Mouse (Mus musculus): ENCODE measurements around the gene Prc1. TPM values are rescaled to one million over a fixed set of nuclear protein-coding genes. Genes with fewer than 3 reads are reported as not detected.
A peak's percentile ranks its signal among the peaks of the same experiment; 100 is the strongest.

The Prc1 gene
- polyA plus RNA-seq, 1 experiment from 2014 or later: 8.4 TPM

DNA sequence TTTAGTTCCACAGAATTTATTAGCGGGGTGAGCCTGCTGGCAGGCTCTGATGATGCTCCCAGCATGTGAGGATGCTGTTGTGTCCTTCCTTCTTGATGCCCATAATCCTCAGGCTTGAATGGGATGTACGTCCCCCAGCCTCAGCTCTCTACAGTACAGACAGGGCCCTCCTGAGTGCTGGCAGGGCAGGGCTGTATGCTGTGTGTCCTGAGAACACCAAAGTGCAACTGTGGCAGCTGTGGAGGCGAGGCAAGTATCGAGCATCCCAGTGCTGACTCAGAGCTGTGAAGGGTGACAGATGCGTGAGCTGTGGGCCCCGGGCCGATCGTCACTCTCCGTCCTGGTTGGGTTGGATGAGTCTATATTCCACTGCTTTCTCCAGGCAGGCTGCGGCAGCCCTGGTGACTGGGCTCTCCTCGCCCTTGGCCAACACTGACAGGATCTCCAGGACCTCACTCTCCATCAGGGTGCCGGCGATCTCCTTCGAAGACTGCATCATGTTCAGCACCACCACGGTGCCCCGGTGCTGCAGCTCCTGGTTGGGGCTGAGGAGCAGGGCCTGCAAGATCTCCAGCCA is 31.1 kb downstream of the Prc1 start:
- WGBS: 95% methylated on average over 16 of the region's 16 CpGs
- H3K9me3 ChIP-seq (ENCODE audit: low read length): no peaks in the 10 kb centered on the region
- ATAC-seq: no peak

DNA sequence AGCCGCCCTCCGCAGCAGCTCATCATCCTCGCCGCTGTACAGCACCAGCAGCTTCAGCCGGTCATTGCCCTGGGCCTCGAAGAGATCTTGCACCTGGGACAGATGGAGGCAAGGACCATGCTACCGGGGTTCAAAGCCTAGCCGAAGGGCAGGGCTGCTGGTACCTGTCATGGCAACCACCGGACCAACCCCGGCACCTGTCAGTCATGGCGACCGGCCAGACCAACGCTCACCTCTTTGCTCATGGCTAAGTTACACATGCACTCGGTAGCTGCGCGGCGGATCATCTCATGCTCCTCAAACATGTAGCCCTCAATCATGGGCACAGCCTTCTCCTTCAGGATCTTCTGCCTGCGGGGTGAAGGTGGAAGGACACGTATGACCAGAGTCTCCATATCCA is 31.8 kb downstream of the Prc1 start:
- TF ChIP-seq CTCF (IDR thresholded peaks at IDR 0.05) (no peak), EP300 (IDR thresholded peaks at IDR 0.05) (no peak)
- no peaks in the 10 kb centered on the region for H3K27me3 ChIP-seq (replicated peaks; ENCODE audit: insufficient read depth, low read length)
- no peak overlapping the region for H3K4me2 ChIP-seq (replicated peaks; ENCODE audit: low read depth, low read length)
- WGBS: 96% methylated on average over 19 of the region's 19 CpGs
- peaks cover 34% of the 10 kb centered on the region for H3K36me3 ChIP-seq (ENCODE audit: insufficient read depth, low read length)
- no peak for ATAC-seq
- no peak for DNase-seq (ENCODE audit: low spot score)
- H3K4me3 ChIP-seq (ENCODE audit: low read depth, low read length): no peak overlapping the region
- no peaks in the 10 kb centered on the region for H3K9me3 ChIP-seq (ENCODE audit: low read length)
- no peak overlapping the region for H3K27ac ChIP-seq (ENCODE audit: low read length)
- peaks cover 8% of the 10 kb centered on the region; the same call in 1 of the 2 replicates for H3K4me1 ChIP-seq (ENCODE audit: insufficient read depth, low read depth, low read length)
- H3K9ac ChIP-seq (replicated peaks; ENCODE audit: low read depth): no peak overlapping the region

More for the DNA sequence above, 31.1 kb downstream of the Prc1 start:
- peaks cover 32% of the 10 kb centered on the region for H3K36me3 ChIP-seq (ENCODE audit: insufficient read depth, low read length)
- DNase-seq (ENCODE audit: low spot score): no peak
- no peak overlapping the region; the same call in 1 of the 2 replicates for H3K4me3 ChIP-seq (ENCODE audit: low read depth, low read length)
- no peak overlapping the region for H3K9ac ChIP-seq (replicated peaks; ENCODE audit: low read depth)
- no peak overlapping the region for H3K4me2 ChIP-seq (replicated peaks; ENCODE audit: low read depth, low read length)
- H3K27me3 ChIP-seq (replicated peaks; ENCODE audit: insufficient read depth, low read length): no peaks in the 10 kb centered on the region
- TF ChIP-seq CTCF (IDR thresholded peaks at IDR 0.05): no peak
- TF ChIP-seq EP300 (IDR thresholded peaks at IDR 0.05): no peak
- peak overlapping the region; percentile 62; the same call in 1 of the 2 replicates for H3K27ac ChIP-seq (ENCODE audit: low read length)
- peaks cover 8% of the 10 kb centered on the region; the same call in 1 of the 2 replicates for H3K4me1 ChIP-seq (ENCODE audit: insufficient read depth, low read depth, low read length)

DNA sequence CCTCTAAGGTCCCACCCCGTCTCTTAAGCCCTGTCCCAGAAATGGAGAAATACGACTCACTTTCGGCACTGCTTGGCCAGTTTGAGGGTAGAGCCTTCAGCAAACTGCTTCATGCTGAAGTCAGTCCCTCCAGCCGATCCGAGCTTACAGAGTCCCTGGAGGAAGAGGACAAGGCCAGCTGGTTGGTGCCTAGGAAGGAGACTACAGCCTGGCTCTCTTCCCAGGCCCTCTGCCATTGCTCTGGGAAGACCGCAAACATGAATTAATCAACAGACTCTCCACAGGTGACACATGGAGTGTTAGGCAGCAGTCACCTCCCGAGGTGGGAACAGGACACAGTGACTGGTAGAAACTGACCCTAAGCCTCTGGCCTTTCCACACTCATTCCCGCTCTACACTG is 36.0 kb downstream of the Prc1 start:
- Histone ChIP-seq H3K4me2 (replicated peaks; ENCODE audit: low read depth, low read length) (no peak overlapping the region), H3K4me3 (ENCODE audit: low read depth, low read length) (no peak overlapping the region), H3K9me3 (ENCODE audit: low read length) (no peaks in the 10 kb centered on the region), H3K4me1 (ENCODE audit: insufficient read depth, low read depth, low read length) (no peaks in the 10 kb centered on the region), H3K27ac (ENCODE audit: low read length) (no peak overlapping the region), H3K36me3 (ENCODE audit: insufficient read depth, low read length) (peaks cover 71% of the 10 kb centered on the region), H3K27me3 (replicated peaks; ENCODE audit: insufficient read depth, low read length) (no peaks in the 10 kb centered on the region), H3K9ac (replicated peaks; ENCODE audit: low read depth) (no peak overlapping the region)
- ATAC-seq (no peak), DNase-seq (ENCODE audit: low spot score) (no peak)
- WGBS: 82% methylated on average over 8 of the region's 8 CpGs
- TF ChIP-seq EP300 (IDR thresholded peaks at IDR 0.05): no peak
- TF ChIP-seq CTCF (IDR thresholded peaks at IDR 0.05): no peak

DNA sequence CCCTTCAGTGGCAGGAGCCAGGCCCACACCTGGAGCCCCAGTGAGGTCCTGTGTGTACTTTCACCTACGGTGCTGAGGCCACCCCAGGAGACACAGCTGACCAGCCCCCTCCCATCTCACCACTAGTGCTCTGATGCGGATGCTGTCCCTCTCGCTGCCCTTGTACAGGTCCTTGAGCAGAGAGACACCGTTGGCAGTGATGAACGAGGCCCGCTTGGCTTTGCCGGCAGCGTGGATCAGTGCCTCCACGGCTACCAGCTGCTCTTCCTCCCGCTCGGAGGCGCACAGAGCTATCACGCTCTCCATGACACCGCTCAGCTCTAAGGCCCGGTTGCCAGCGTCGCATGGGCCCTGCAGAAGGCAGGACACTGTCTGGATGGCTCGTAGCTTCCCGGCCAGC is 37.2 kb downstream of the Prc1 start:
- ATAC-seq (no peak), DNase-seq (ENCODE audit: low spot score) (no peak)
- no peaks in the 10 kb centered on the region for H3K9me3 ChIP-seq (ENCODE audit: low read length)
- no peak overlapping the region for H3K4me2 ChIP-seq (replicated peaks; ENCODE audit: low read depth, low read length)
- no peaks in the 10 kb centered on the region for H3K4me1 ChIP-seq (ENCODE audit: insufficient read depth, low read depth, low read length)
- no peak overlapping the region for H3K27ac ChIP-seq (ENCODE audit: low read length)
- H3K36me3 ChIP-seq (ENCODE audit: insufficient read depth, low read length): peaks cover 72% of the 10 kb centered on the region
- H3K4me3 ChIP-seq (ENCODE audit: low read depth, low read length): no peak overlapping the region
- no peak overlapping the region for H3K9ac ChIP-seq (replicated peaks; ENCODE audit: low read depth)
- no peaks in the 10 kb centered on the region for H3K27me3 ChIP-seq (replicated peaks; ENCODE audit: insufficient read depth, low read length)
- WGBS: 86% methylated on average over 19 of the region's 19 CpGs
- TF ChIP-seq EP300 (IDR thresholded peaks at IDR 0.05): no peak
- no peak for TF ChIP-seq CTCF (IDR thresholded peaks at IDR 0.05)

DNA sequence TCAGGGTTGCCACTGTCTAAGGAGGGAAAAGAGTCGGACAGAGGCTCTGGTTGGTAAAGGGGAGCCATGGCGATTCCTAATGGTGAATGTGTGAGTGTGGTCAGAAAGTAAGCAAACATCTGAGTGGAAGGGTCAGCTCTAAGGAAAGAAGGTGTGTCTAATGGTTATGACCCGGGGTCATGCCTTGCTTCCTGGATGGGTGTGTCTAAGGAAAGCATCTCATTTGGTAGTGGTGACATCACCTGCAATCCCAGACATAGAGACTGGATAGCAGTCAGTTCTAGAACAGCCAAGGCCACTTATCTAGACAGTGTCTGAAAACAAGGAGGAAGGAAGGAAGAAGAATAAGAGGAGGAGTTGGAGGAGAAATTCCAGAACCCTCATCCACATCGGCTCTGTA is 40.6 kb downstream of the Prc1 start:
- DNase-seq (ENCODE audit: low spot score) (no peak), ATAC-seq (no peak)
- WGBS: 90% methylated on average over 4 of the region's 4 CpGs
- no peak for TF ChIP-seq CTCF (IDR thresholded peaks at IDR 0.05)
- no peak for TF ChIP-seq EP300 (IDR thresholded peaks at IDR 0.05)
- peaks cover 57% of the 10 kb centered on the region for H3K36me3 ChIP-seq (ENCODE audit: insufficient read depth, low read length)
- no peaks in the 10 kb centered on the region for H3K9me3 ChIP-seq (ENCODE audit: low read length)
- H3K4me1 ChIP-seq (ENCODE audit: insufficient read depth, low read depth, low read length): peaks cover 9% of the 10 kb centered on the region; the same call in 1 of the 2 replicates
- H3K27ac ChIP-seq (ENCODE audit: low read length): no peak overlapping the region
- no peak overlapping the region for H3K9ac ChIP-seq (replicated peaks; ENCODE audit: low read depth)
- H3K4me2 ChIP-seq (replicated peaks; ENCODE audit: low read depth, low read length): no peak overlapping the region
- H3K27me3 ChIP-seq (replicated peaks; ENCODE audit: insufficient read depth, low read length): no peaks in the 10 kb centered on the region
- H3K4me3 ChIP-seq (ENCODE audit: low read depth, low read length): no peak overlapping the region

DNA sequence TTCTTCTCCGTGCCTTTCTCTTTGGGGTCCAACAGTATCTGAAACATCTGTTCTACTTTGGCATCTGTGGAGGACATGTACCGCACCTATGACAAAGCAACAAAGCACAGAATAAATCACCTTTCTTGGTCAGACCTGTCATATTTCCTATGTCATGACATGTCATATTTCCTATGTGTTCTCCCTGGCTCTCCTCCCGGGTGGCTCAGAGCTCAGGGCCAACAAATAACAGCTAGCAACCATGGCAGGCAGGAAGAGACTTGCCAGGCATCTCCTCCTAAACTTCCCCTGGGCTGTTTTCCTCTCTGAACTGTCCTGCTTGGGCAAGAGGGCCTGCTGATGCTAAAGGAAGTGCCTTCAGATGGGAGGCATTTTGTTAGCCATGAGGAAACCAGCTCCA is 42.7 kb downstream of the Prc1 start:
- Histone ChIP-seq H3K4me2 (replicated peaks; ENCODE audit: low read depth, low read length) (no peak overlapping the region), H3K9ac (replicated peaks; ENCODE audit: low read depth) (no peak overlapping the region), H3K27me3 (replicated peaks; ENCODE audit: insufficient read depth, low read length) (no peaks in the 10 kb centered on the region), H3K9me3 (ENCODE audit: low read length) (no peaks in the 10 kb centered on the region), H3K4me3 (ENCODE audit: low read depth, low read length) (no peak overlapping the region), H3K27ac (ENCODE audit: low read length) (no peak overlapping the region), H3K4me1 (ENCODE audit: insufficient read depth, low read depth, low read length) (peaks cover 9% of the 10 kb centered on the region; the same call in 1 of the 2 replicates), H3K36me3 (ENCODE audit: insufficient read depth, low read length) (peaks cover 46% of the 10 kb centered on the region)
- ATAC-seq (no peak), DNase-seq (ENCODE audit: low spot score) (no peak)
- 81% methylated on average over 3 of the region's 3 CpGs for WGBS
- TF ChIP-seq EP300 (IDR thresholded peaks at IDR 0.05): no peak
